Mouse (Mus musculus): Measurements from ENCODE around the gene Gm10638.

Gm10638 gene

GRCm38 (mm10) chr8:86745221-86745934 lies at the start of gene Gm10638, which contains the start of gene Siah1a:
TSS of gene Gm10638 (plus strand) at chr8:86745699.
TSS of gene Siah1a (minus strand) at chr8:86745934.
- peak; percentile 76 for DNase-seq

- no peak for DNase-seq
Measured at GRCm38 (mm10) chr8:86695703-86696102, 49.8 kb upstream of the Gm10638 start.

- DNase-seq, result no peak
Measured at GRCm38 (mm10) chr8:86698811-86699421, 46.6 kb upstream of the Gm10638 start.

GRCm38 (mm10) chr8:86699471-86699870 lies 46.0 kb upstream of the Gm10638 start:
- no peak for DNase-seq

- DNase-seq, result no peak
Measured at GRCm38 (mm10) chr8:86702453-86702852, 43.0 kb upstream of the Gm10638 start.

- no peak for DNase-seq
Measured at GRCm38 (mm10) chr8:86705317-86705716, 40.2 kb upstream of the Gm10638 start.

- no peak for DNase-seq
Measured at GRCm38 (mm10) chr8:86706756-86707155, 38.7 kb upstream of the Gm10638 start.

GRCm38 (mm10) chr8:86707873-86708272 lies 37.6 kb upstream of the Gm10638 start:
- peak; percentile 51 for DNase-seq

- no peak for DNase-seq
Measured at GRCm38 (mm10) chr8:86712594-86712993, 32.9 kb upstream of the Gm10638 start.

GRCm38 (mm10) chr8:86713407-86714188 lies 31.9 kb upstream of the Gm10638 start:
- DNase-seq, result peak; percentile 68

- no peak for DNase-seq
Measured at GRCm38 (mm10) chr8:86718332-86718994, 27.0 kb upstream of the Gm10638 start.

- DNase-seq, result no peak
Measured at GRCm38 (mm10) chr8:86719368-86719767, 26.1 kb upstream of the Gm10638 start.

- no peak for DNase-seq
Measured at GRCm38 (mm10) chr8:86720756-86721459, 24.6 kb upstream of the Gm10638 start.

GRCm38 (mm10) chr8:86721490-86721889 lies 24.0 kb upstream of the Gm10638 start:
- DNase-seq, result no peak

GRCm38 (mm10) chr8:86726959-86727358 lies 18.5 kb upstream of the Gm10638 start:
- no peak for DNase-seq

GRCm38 (mm10) chr8:86728224-86728950 lies 17.1 kb upstream of the Gm10638 start:
- no peak for DNase-seq

- DNase-seq, result no peak
Measured at GRCm38 (mm10) chr8:86730303-86730702, 15.2 kb upstream of the Gm10638 start.

- no peak for DNase-seq
Measured at GRCm38 (mm10) chr8:86730860-86731259, 14.6 kb upstream of the Gm10638 start.

GRCm38 (mm10) chr8:86734171-86734570 lies 11.3 kb upstream of the Gm10638 start:
- DNase-seq, result no peak

- no peak for DNase-seq
Measured at GRCm38 (mm10) chr8:86734954-86735353, 10.5 kb upstream of the Gm10638 start.

- no peak for DNase-seq
Measured at GRCm38 (mm10) chr8:86735446-86736111, 9.9 kb upstream of the Gm10638 start.
